Mouse (Mus musculus) bone marrow, adult 2 months (tissue): ENCODE results near the gene Fam229a.

Source experiments
- CTCF ChIP-seq: fragments of 200-500 bp; IDR thresholded peaks from 2 replicates; pipeline ENCODE4 v1.5.1; 2011; ENCODE audit warnings: low read length, control low read depth; ENCODE audit not compliant: control insufficient read depth, insufficient read depth
- POLR2A ChIP-seq: fragments of 200-500 bp; IDR thresholded peaks from 2 replicates; pipeline ENCODE4 v1.6.1; 2011; ENCODE audit warnings: low read depth, mild to moderate bottlenecking, control low read depth, low read length, borderline replicate concordance; ENCODE audit not compliant: control insufficient read depth

- no peak for TF ChIP-seq CTCF
- TF ChIP-seq POLR2A = no peak
Observed at GRCm38 (mm10) chr4:129508237-129508515, 17.2 kb downstream of the Fam229a start.
